Mouse (Mus musculus) brown adipose tissue, adult 24 weeks (tissue): Measurements from ENCODE around the gene Cep97. TPM values are rescaled to one million over a fixed set of nuclear protein-coding genes. Genes with fewer than 3 reads are reported as not detected.
"Not testable (repeated sequence)": the region's sequence is repeated elsewhere in the genome, so short reads cannot be mapped to it uniquely, and the experiment has no call there.

Experiments used
- H3K27ac ChIP-seq: fragments of 200-500 bp; replicated peaks from 2 replicates; pipeline ENCODE4 v1.5.1; 2012; ENCODE audit warnings: low read depth, mild to moderate bottlenecking, low read length
- H3K4me1 ChIP-seq: fragments of 200-500 bp; 2 replicates; pipeline ENCODE4 v1.6.1; 2012; ENCODE audit warnings: low read length, mixed read lengths; ENCODE audit not compliant: control insufficient read depth, insufficient read depth, insufficient read length
- H3K4me3 ChIP-seq: fragments of 200-500 bp; 2 replicates; pipeline ENCODE4 v1.5.1; 2012; ENCODE audit warnings: low read depth, mild to moderate bottlenecking, low read length, moderate library complexity; ENCODE audit not compliant: insufficient read depth
- polyA plus RNA-seq: library from polyadenylated mRNA; stranded (reverse); fragments of >200 nt; gene quantifications from 2 replicates; pipeline ENCODE4 v1.2.4, GENCODE M21; 2012; ENCODE audit not compliant: missing spikeins, insufficient read depth, insufficient read length

Cep97 gene
- polyA plus RNA-seq, result 1.4 and 2.0 TPM in 2 replicates

DNA sequence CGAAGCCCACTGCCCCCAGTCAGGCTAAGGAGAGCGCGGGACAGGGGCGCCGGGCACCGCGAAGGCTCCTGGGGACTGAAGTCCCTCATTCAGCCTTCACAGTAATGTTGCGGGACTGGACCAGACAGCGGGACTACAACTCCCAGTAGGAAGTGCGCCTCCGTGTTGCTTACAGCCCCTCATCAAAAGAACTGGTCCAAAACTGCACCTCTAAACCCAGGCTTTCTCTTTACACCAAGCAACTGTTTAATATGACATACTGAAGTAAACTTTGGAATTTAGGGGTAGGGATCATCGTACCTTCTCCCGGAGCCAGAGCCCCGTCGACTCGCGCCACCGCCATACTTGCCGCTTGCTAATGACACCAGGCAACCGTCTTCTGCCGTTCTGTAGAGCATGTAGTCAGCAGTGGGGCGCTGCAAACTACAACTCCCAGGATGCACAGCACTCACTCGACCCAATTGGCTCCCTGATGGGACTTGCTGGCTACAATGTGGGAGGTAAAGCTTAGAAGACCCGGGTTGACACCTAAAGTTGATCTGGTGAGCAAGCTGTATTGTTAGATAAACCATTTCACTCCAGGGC lies at the start of gene Cep97:
TSS of gene Cep97 (minus strand) at position 403 of the 585 bp plus-strand sequence.
- Histone ChIP-seq H3K4me1 (no peaks in the 10 kb centered on the region), H3K4me3 (peak within 1 kb of the TSS; percentile 96), H3K27ac (0 out of 2 replicates have a peak within 1 kb of the TSS, but pooled peaks have one; percentile 49)

DNA sequence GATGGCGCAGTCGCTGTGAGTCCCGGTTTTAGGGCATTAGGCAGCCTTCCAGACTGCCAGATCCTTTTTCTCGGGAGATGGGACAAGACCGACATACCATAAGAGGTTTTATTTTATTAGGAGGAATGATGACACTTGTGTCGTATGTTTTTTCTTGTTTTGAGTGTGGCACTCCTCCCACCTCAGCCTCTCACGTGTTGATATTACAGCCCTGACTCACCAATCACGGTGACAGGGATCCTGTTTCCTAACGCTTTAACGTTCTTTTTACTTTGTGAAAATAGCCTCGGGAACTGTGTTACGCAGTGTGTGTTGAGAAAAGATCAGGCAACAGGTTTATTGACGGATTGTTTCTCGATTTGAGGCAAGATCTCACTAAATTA lies 40.2 kb upstream of the Cep97 start:
- Histone ChIP-seq H3K27ac (peak overlapping the region; percentile 86), H3K4me1 (no peaks in the 10 kb centered on the region), H3K4me3 (peak overlapping the region; percentile 95)

DNA sequence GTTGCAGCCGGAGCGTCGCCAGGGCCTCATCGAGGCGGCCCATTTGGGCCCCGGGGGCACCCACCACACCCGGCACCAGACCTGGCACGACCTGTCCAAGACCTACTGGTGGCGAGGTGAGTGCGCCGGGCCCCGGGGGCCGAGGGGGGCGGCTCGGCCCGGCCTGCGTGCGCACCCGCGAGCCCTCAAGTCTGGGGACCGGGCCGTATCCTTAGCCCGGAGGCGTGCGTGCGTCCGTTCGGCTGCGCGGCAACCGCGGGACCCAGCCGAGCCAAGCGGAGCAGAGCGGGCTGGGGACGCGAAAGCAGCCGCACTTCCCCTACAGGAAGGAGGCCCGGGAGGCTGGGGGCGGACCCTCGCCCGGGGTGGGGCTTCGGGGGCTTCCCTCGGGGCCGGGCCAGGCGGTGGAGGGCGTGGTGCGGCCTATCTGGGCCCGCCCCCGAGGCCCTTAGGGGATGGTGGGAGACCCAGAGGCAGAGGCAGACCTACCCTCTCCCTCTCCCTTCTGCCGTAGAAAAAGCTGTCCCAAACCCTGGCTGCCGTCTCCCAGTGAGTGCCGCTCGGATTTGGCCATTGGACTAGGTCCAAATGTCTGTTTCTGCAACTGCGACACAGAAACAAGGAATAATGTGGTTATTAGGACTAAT lies 39.7 kb upstream of the Cep97 start:
- H3K4me1 ChIP-seq, result no peaks in the 10 kb centered on the region
- H3K4me3 ChIP-seq, result peak overlapping the region; percentile 95
- H3K27ac ChIP-seq, result peak overlapping the region; percentile 86

DNA sequence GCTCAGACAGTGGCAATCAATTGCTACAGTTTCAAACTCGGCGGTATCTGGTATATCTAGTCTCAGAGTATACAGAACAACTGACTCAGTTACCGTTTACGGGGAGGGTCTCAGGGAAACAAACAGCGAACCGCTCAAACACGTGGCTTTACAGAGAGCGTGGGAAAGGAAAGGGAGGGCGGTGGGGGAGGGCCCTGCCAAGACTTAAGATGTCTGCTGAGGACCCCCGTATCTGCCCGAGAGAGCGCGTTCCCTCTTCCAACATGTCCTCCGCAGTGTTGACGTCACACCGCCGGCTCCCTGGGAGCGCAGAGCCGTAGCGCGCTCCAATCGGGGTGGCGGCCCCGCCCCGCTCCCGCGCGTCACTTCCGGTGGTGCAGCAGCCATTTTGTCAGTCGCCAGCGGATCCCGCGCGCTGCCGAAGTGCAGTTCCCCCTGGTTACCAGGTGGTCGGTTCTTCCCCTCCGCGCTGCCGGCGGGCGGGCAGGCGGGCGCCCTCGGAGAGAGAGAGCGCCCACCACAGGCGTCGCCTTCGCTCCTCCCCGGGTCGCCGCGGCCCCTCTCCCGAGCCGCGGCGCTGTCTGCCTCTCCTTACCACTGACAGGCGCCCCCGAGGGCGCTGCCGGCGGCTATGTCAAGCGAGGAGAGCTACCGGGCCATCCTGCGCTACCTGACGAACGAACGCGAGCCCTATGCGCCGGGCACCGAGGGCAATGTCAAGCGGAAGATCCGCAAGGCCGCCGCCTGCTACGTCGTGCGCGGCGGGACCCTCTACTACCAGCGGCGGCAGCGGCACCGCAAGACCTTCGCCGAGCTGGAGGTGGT lies 39.0 kb upstream of the Cep97 start, which contains the start of gene Zbtb11:
TSS of gene Zbtb11 (plus strand) at position 453 of the 825 bp plus-strand sequence.
- Histone ChIP-seq H3K27ac (peak within 1 kb of the TSS; percentile 86), H3K4me3 (peak within 1 kb of the TSS; percentile 95), H3K4me1 (no peaks in the 10 kb centered on the region)

DNA sequence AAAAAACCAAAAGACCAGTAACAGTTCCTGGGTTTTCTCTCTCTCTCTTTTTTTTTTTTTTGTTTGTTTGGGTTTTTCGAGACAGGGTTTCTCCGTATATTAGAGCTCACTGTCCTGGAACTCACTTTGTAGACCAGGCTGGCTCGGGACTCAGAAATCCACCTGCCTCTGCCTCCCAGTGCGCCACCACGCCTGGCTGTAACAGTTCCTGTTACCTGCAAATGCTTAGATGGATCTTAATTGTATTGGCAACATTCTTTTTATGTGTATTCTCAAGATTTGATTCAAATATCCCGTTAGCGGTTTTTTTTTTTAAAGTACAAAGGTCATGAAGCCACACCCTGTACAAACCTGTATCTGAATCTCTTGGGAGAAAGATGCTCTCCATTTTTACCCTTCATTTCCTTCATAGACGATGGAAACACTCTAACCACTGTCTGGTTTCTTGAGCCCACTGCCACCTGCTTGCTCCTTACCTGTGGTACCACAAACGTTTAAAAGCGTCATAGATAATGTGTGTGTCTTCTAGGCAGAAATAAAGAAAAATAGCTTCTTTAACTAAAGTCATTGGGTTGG lies 38.1 kb upstream of the Cep97 start:
- Histone ChIP-seq H3K4me1 (no peaks in the 10 kb centered on the region), H3K4me3 (peak overlapping the region; percentile 73), H3K27ac (0 out of 2 replicates have a peak overlapping the region, but pooled peaks have one; percentile 35)

DNA sequence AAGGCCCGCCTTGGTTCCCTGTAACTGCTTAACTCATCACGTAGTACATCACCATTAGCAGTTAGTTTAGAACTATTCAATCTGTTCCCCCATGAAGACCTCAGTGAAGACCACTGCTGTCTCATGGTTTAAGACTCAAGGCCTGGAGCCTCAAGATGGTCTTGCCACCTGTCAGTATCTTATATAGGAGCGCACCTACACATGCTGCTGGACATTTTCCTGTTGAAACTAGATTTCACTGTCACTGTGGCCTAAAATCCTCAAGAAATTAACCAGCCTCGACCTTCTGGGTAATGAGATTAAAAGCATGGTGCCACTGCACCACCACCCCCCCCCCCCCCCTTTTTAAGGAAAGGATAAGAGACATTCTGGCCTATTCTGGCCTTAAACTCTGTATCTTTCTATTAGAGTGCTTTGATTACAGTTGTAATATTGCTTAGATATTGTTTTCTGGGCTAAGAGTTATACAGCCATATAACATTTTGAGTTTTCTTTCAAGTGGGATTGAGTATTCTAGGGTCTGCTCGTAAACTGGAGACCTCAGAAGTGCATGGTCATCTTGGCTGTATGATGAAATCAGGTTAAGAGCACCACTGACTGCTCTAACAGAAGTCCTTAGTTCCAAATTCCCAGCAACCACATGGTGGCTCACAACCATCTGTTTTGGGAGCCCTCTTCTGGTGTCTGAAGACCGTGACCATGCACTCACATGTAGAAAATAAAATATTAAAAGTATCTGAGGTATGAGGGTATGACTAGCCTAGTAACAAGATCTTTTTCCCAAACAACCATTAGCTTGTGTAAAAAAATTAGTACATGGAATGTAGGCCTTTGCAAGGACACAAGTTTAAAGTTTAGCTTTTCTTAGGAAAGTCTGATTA lies 37.3 kb upstream of the Cep97 start:
- Histone ChIP-seq H3K4me1 (no peaks in the 10 kb centered on the region), H3K27ac (no peak overlapping the region), H3K4me3 (no peak overlapping the region)

DNA sequence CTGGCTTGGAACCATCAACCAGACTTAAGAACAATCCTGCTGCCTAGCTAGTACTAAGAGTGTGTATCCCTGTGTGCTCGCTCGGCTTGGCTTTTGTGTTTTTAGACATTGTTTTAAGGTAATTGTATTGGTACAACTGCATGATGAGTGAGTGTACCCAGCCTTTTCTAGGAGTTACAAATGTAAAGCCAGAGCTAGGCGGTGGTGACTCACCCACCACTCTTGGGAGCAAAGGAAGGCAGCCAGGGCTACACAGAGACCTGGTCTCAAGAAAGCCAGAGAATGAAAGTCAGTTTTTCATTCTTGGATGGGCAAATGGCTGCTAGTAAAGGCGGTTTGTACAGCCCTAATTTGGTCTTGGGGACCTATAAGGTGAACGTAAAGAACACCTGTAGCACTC lies 35.8 kb upstream of the Cep97 start:
- Histone ChIP-seq H3K4me3 (no peak overlapping the region), H3K4me1 (no peaks in the 10 kb centered on the region), H3K27ac (no peak overlapping the region)

DNA sequence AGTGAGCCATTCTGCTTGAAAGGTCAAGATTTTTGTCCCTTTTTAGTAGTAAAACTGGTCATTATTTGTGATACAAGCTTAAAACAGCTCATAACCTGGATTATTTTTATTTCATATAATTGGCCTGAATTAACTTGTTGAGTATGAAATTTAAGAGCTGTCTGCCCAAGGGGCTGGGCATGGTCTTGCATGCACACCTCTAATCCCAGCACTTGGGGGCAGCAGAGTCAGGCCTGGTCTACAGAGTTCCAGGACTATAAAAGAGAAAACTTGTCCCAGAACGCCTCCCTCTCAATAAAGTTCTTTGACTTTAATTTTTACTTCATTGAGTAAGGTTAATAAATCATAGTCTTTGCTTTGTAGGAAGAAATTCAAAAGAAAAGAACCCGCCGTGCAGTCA lies 34.5 kb upstream of the Cep97 start:
- no peak overlapping the region for H3K27ac ChIP-seq
- no peak overlapping the region for H3K4me3 ChIP-seq
- no peaks in the 10 kb centered on the region for H3K4me1 ChIP-seq

DNA sequence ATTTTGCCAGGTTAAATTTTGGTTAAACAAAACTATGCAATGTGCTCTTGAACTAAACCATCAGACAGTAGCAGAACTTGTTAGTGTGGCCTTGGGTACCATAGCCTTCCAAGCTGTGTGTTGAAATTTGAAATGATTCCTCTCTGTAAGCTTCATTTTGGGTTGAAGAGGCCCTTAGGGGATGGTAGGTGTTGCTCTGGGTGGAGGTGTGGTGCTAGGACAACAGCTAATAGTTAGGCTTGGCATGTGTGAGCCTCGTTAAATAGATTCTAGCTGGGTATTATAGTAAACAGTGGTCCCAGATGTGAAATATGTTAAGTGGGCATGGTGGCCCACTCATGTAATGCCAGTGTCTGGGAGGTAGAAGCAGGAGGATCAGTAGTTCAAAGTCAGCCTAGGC lies 32.6 kb upstream of the Cep97 start:
- Histone ChIP-seq H3K4me1 (no peaks in the 10 kb centered on the region), H3K27ac (no peak overlapping the region), H3K4me3 (peak overlapping the region; percentile 99)

DNA sequence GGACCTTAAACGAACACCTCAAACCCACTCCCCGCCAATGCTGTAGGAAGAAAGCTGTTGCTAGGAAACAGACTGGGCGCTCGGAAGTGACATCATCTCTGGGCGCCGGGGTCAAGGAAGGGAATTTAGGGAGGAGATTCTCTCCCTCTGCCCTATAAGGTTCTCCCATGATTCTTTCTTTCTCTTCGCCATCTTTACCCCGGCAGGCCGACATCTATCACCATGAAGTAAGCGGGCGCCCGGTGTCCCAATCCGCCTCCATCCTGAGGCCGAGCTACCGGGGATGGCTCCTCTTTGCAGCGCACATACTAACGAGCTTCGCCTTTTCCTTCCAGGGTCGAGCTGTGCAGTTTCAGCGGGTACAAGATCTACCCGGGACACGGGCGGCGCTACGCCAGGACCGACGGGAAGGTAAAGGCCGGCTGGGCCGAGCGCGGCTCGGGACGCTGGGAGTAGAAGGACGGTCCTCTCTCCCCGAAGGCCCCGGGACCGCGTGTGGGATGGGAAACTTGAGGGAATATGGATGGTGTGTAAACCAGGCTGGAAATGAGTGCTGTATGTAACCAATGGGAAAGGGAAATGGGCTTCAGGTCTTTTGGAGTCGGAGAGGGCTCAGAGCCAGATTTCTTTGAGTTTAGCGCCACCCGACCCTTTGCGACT lies 31.7 kb upstream of the Cep97 start, which contains the start of gene Rpl24:
TSS of gene Rpl24 (plus strand) at position 64 of the 660 bp plus-strand sequence.
- peak within 1 kb of the TSS; percentile 99 for H3K4me3 ChIP-seq
- H3K27ac ChIP-seq, result peak within 1 kb of the TSS; percentile 94
- no peaks in the 10 kb centered on the region for H3K4me1 ChIP-seq

DNA sequence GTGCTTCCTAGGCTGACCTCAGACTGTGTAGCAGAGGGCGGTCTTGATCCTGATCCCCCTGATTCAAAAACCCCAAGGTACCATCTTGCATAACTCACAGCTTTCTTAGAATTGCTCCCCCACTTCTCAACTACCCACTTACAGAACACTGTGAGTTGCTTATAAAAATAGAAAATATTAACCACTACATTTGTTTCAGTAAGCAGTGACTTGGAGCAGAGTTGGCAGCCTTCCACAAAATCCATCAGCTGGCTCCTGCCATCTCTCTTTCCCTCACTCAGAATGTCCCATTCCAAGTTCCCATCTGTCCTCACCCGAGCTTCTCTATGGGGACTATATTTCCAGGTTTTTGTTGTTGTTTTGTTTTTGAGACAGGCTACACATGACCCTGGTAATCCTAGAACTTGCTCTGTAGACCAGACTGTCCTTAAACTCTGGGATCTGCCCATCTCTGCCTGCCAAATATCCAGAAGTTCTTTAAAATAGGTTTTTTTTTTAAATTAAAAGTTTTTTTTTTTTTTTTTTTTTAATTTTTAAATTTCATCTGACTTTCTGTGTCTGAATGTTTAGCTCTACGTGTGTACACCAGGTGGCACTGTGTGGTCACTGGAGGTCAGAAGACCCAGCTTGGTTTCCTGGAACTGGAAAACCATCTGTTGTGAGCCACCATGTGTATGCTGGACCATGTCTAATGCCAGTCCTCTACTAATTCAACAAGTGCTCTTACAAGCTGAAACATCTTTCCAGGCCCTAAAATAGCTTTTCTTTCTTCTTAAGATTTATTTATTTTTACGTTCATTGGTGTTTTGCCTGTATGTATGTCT lies 29.7 kb upstream of the Cep97 start:
- H3K4me3 ChIP-seq, result no peak overlapping the region
- H3K4me1 ChIP-seq, result no peaks in the 10 kb centered on the region
- H3K27ac ChIP-seq, result no peak overlapping the region

DNA sequence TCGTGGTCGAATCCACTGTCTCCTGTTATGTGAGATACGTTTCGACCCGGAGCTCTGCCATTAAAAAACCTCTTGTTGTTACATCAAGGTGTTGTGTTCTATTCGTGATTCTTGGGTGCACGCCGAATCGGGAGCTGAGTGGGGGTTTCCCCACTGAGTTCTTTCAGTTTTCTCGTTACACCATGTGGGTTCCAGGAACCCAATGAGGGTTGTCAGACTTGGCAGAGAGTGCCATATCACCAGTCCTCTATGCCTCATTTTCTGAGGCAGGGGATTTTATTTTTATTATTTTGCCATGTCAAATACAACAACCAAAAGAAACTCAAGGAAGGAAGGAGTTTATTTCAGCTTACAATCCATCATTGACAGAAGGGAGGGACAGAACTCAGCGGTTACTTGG lies 28.4 kb upstream of the Cep97 start:
- not testable (repeated sequence) for H3K27ac ChIP-seq, H3K4me1 ChIP-seq, H3K4me3 ChIP-seq

DNA sequence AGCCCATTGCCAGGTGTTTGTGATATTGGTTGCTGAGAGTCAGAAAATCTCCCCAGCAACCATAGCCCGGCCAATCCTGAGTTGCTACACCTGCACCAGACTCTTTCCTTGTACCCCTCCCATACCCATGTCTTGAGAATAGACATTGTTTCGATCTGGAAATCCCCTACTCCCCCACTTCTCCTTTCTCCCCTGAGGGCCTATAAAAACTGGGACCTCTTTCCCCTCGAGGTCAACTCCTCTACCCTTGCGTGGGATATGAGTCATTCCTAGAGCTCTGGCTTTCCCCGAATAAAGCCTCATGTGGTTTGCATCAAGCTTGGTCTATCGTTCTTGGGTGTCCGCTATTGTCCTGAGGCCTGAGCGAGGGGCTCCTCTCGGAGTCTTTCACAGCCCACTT lies 19.5 kb upstream of the Cep97 start:
- H3K4me1 ChIP-seq, H3K4me3 ChIP-seq, H3K27ac ChIP-seq: not testable (repeated sequence)
